Mouse (Mus musculus) retina, adult 2 months (tissue): Measurements from ENCODE around the gene Dppa3.
"Not testable (repeated sequence)": the region's sequence is repeated elsewhere in the genome, so short reads cannot be mapped to it uniquely, and the experiment has no call there.

Source experiments
- DNase-seq: peaks from one replicate; pipeline ENCODE4 v3.0.0-alpha.2; 2012; ENCODE audit warnings: low read depth, low spot score

The Dppa3 gene

GRCm38 (mm10) chr6:122609771-122610170 is 16.4 kb upstream of the Dppa3 start, which contains the start of gene Gdf3:
Gene Gdf3, minus strand, starts transcription at chr6:122610087.
- no peak for DNase-seq

- no peak for DNase-seq
Measured at GRCm38 (mm10) chr6:122612426-122612825, 13.8 kb upstream of the Dppa3 start.

- DNase-seq, result no peak
Measured at GRCm38 (mm10) chr6:122614047-122614446, 12.2 kb upstream of the Dppa3 start.

GRCm38 (mm10) chr6:122616022-122616421 is 10.2 kb upstream of the Dppa3 start:
- DNase-seq, result no peak

GRCm38 (mm10) chr6:122621066-122621465 is 5.1 kb upstream of the Dppa3 start:
- no peak for DNase-seq

- DNase-seq, result no peak
Measured at GRCm38 (mm10) chr6:122624480-122624879, 1.7 kb upstream of the Dppa3 start.

- DNase-seq, result no peak
Measured at GRCm38 (mm10) chr6:122625156-122625555, 1.1 kb upstream of the Dppa3 start.

GRCm38 (mm10) chr6:122627469-122628108 is 1.4 kb downstream of the Dppa3 start:
- DNase-seq, result no peak

GRCm38 (mm10) chr6:122633411-122633810 is 7.2 kb downstream of the Dppa3 start:
- DNase-seq, result no peak

GRCm38 (mm10) chr6:122635315-122635714 is 9.1 kb downstream of the Dppa3 start:
- no peak for DNase-seq

GRCm38 (mm10) chr6:122636666-122637065 is 10.5 kb downstream of the Dppa3 start:
- no peak for DNase-seq

- DNase-seq, result not testable (repeated sequence)
Measured at GRCm38 (mm10) chr6:122637566-122637965, 11.4 kb downstream of the Dppa3 start.

GRCm38 (mm10) chr6:122644196-122644595 is 18.0 kb downstream of the Dppa3 start:
- DNase-seq, result not testable (repeated sequence)

- DNase-seq, result no peak
Measured at GRCm38 (mm10) chr6:122649903-122650302, 23.7 kb downstream of the Dppa3 start.

- DNase-seq, result no peak
Measured at GRCm38 (mm10) chr6:122650398-122650980, 24.3 kb downstream of the Dppa3 start.

- DNase-seq, result no peak
Measured at GRCm38 (mm10) chr6:122654301-122654700, 28.1 kb downstream of the Dppa3 start.

GRCm38 (mm10) chr6:122657630-122658029 is 31.4 kb downstream of the Dppa3 start:
- DNase-seq, result no peak

- no peak for DNase-seq
Measured at GRCm38 (mm10) chr6:122659567-122659966, 33.4 kb downstream of the Dppa3 start.

GRCm38 (mm10) chr6:122660601-122661379 is 34.6 kb downstream of the Dppa3 start:
- peak; percentile 39 for DNase-seq

GRCm38 (mm10) chr6:122662551-122663264 is 36.5 kb downstream of the Dppa3 start:
- DNase-seq, result no peak

- no peak for DNase-seq
Measured at GRCm38 (mm10) chr6:122663596-122664206, 37.5 kb downstream of the Dppa3 start.

GRCm38 (mm10) chr6:122665866-122666265 is 39.7 kb downstream of the Dppa3 start:
- no peak for DNase-seq
